Mouse (Mus musculus) kidney, embryonic 15.5 days (tissue): ENCODE measurements around the gene Rhox2f. TPM values are rescaled to one million over a fixed set of nuclear protein-coding genes. Genes with fewer than 3 reads are reported as not detected.
"Not testable (repeated sequence)": the region's sequence is repeated elsewhere in the genome, so short reads cannot be mapped to it uniquely, and the experiment has no call there.

ENCODE experiments used
- ATAC-seq: fragments of 200-750 bp; cut with Nextera tagmentation; replicated peaks from 2 replicates; pipeline ENCODE4 v1.8.0; 2017; ENCODE audit warnings: moderate TSS enrichment; ENCODE audit not compliant: low FRiP score
- H3K27ac ChIP-seq: fragments of 300-500 bp; sonication (generic); 2 replicates; pipeline ENCODE4 v1.5.1; 2015; ENCODE audit warnings: mild to moderate bottlenecking, inconsistent platforms
- H3K27me3 ChIP-seq: fragments of 300-500 bp; sonication (generic); 2 replicates; pipeline ENCODE4 v1.6.1; 2015; ENCODE audit warnings: inconsistent platforms
- H3K36me3 ChIP-seq: fragments of 300-500 bp; sonication (generic); 2 replicates; pipeline ENCODE4 v1.6.1; 2015; ENCODE audit warnings: inconsistent platforms
- H3K4me1 ChIP-seq: fragments of 300-500 bp; sonication (generic); 2 replicates; pipeline ENCODE4 v1.6.1; 2015; ENCODE audit warnings: inconsistent platforms
- H3K4me2 ChIP-seq: fragments of 300-500 bp; sonication (generic); 2 replicates; pipeline ENCODE4 v1.6.1; 2015; ENCODE audit warnings: moderate library complexity, mild to moderate bottlenecking, inconsistent platforms
- H3K4me3 ChIP-seq: fragments of 300-500 bp; sonication (generic); replicated peaks from 2 replicates; pipeline ENCODE4 v1.5.1; 2015; ENCODE audit warnings: mild to moderate bottlenecking, inconsistent platforms
- H3K9ac ChIP-seq: fragments of 300-500 bp; sonication (generic); 2 replicates; pipeline ENCODE4 v1.6.1; 2015; ENCODE audit warnings: mild to moderate bottlenecking, inconsistent platforms
- H3K9me3 ChIP-seq: fragments of 300-500 bp; sonication (generic); replicated peaks from 2 replicates; pipeline ENCODE4 v1.6.1; 2016; ENCODE audit warnings: inconsistent platforms
- WGBS: fragments of 180-500 bp; shearing (Covaris S2); methylation state at CpG from one replicate; pipeline ENCODE4 v1.1.7; 2015; ENCODE audit warnings: mixed read lengths; 5-methylcytosine and 5-hydroxymethylcytosine counted together
- polyA plus RNA-seq: library from polyadenylated mRNA; unstranded; fragments of >200 nt; fragmentation: Nextera tagmentation; extraction: Ambion mirVana; gene quantifications from 2 replicates; pipeline ENCODE4 v1.2.1, GENCODE M21; 2015

Rhox2f gene
- polyA plus RNA-seq: not detected in 2 replicates

- 91% methylated on average over 8 of the region's 8 CpGs for WGBS
- H3K9me3 ChIP-seq, ATAC-seq, H3K36me3 ChIP-seq, H3K4me1 ChIP-seq, H3K4me3 ChIP-seq, H3K27ac ChIP-seq, H3K4me2 ChIP-seq, H3K9ac ChIP-seq, H3K27me3 ChIP-seq: not testable (repeated sequence)
These were observed at the start of gene Rhox2f for GRCm38 (mm10) chrX:37571105-37571504. Rhox2f (plus strand) TSS chrX:37571405.

- H3K27ac ChIP-seq, H3K4me2 ChIP-seq, H3K4me1 ChIP-seq, H3K4me3 ChIP-seq, H3K36me3 ChIP-seq, H3K9me3 ChIP-seq, H3K9ac ChIP-seq, H3K27me3 ChIP-seq, ATAC-seq: not testable (repeated sequence)
- 93% methylated on average over 2 of the region's 8 CpGs for WGBS
These were observed 41.1 kb upstream of the Rhox2f start, which contains the start of gene Rhox2e for GRCm38 (mm10) chrX:37530152-37530551. Rhox2e (plus strand) TSS chrX:37530452.

- not testable (repeated sequence) for H3K4me1 ChIP-seq, H3K9ac ChIP-seq, H3K4me2 ChIP-seq, ATAC-seq, H3K4me3 ChIP-seq, H3K36me3 ChIP-seq, H3K9me3 ChIP-seq, H3K27ac ChIP-seq, H3K27me3 ChIP-seq
- 88% methylated on average over 1 of the region's 4 CpGs for WGBS
These were observed 29.5 kb upstream of the Rhox2f start, which contains the start of gene Rhox3e for GRCm38 (mm10) chrX:37541719-37542118. Rhox3e (plus strand) TSS chrX:37542019.

GRCm38 (mm10) chrX:37557112-37557511, 14.1 kb upstream of the Rhox2f start, which contains the start of gene Rhox4e:
Rhox4e (plus strand) TSS chrX:37557412.
- 94% methylated on average over 10 of the region's 18 CpGs for WGBS
- H3K9ac ChIP-seq, H3K9me3 ChIP-seq, H3K4me3 ChIP-seq, H3K4me2 ChIP-seq, H3K4me1 ChIP-seq, ATAC-seq, H3K27me3 ChIP-seq, H3K27ac ChIP-seq, H3K36me3 ChIP-seq: not testable (repeated sequence)

GRCm38 (mm10) chrX:37572638-37573037, 1.4 kb downstream of the Rhox2f start:
- not testable (repeated sequence) for H3K4me1 ChIP-seq, H3K27me3 ChIP-seq, H3K4me3 ChIP-seq, ATAC-seq, H3K9ac ChIP-seq, H3K9me3 ChIP-seq, H3K4me2 ChIP-seq, H3K36me3 ChIP-seq, H3K27ac ChIP-seq
- WGBS: 45% methylated on average over 2 of the region's 2 CpGs

- H3K4me1 ChIP-seq, H3K4me3 ChIP-seq, ATAC-seq: not testable (repeated sequence)
These were observed 9.5 kb downstream of the Rhox2f start, which contains the start of gene Rhox3f for GRCm38 (mm10) chrX:37580692-37581091. Rhox3f (plus strand) TSS chrX:37580992.

GRCm38 (mm10) chrX:37607604-37608003, 36.4 kb downstream of the Rhox2f start, which contains the start of gene Rhox4f:
Rhox4f (minus strand) TSS chrX:37607704.
- not testable (repeated sequence) for H3K36me3 ChIP-seq, H3K4me1 ChIP-seq, H3K4me2 ChIP-seq, H3K9ac ChIP-seq, H3K27ac ChIP-seq, H3K4me3 ChIP-seq, H3K27me3 ChIP-seq, ATAC-seq, H3K9me3 ChIP-seq
- whole genome bisulfite sequencing: 92% methylated on average over 18 of the region's 19 CpGs

More at GRCm38 (mm10) chrX:37580692-37581091, 9.5 kb downstream of the Rhox2f start, which contains the start of gene Rhox3f:
- H3K4me2 ChIP-seq, H3K36me3 ChIP-seq, H3K27ac ChIP-seq, H3K9me3 ChIP-seq, H3K9ac ChIP-seq, H3K27me3 ChIP-seq: not testable (repeated sequence)

Other genes with a start within 250 kb of the Rhox2f start
- not detected in 2 replicates for gene Rhox3a2, start 191.4 kb upstream of the Rhox2f start, polyA plus RNA-seq
- not detected in 2 replicates for gene Rhox4a2, start 180.6 kb upstream of the Rhox2f start, polyA plus RNA-seq
- not detected in 2 replicates for gene Rhox2b, start 159.3 kb upstream of the Rhox2f start, polyA plus RNA-seq
- gene Rhox4b, start 138.9 kb upstream of the Rhox2f start, polyA plus RNA-seq: not detected in 2 replicates
- gene Rhox2c, start 117.7 kb upstream of the Rhox2f start, polyA plus RNA-seq: not detected in 2 replicates
- gene Rhox3c, start 112.8 kb upstream of the Rhox2f start, polyA plus RNA-seq: not detected in 2 replicates
- not detected in 2 replicates for gene Rhox4c, start 91.1 kb upstream of the Rhox2f start, polyA plus RNA-seq
- not detected in 2 replicates for gene Rhox2d, start 78.0 kb upstream of the Rhox2f start, polyA plus RNA-seq
- not detected in 2 replicates for gene Rhox4d, start 57.0 kb upstream of the Rhox2f start, polyA plus RNA-seq
- gene Rhox2e, start 41.0 kb upstream of the Rhox2f start, polyA plus RNA-seq: not detected in 2 replicates
- not detected in 2 replicates for gene Rhox3e, start 29.4 kb upstream of the Rhox2f start, polyA plus RNA-seq
- not detected in 2 replicates for gene Rhox4e, start 14.0 kb upstream of the Rhox2f start, polyA plus RNA-seq
- not detected in 2 replicates for gene Rhox3f, start 9.6 kb downstream of the Rhox2f start, polyA plus RNA-seq
- gene Rhox4f, start 36.3 kb downstream of the Rhox2f start, polyA plus RNA-seq: not detected in 2 replicates
- not detected in 2 replicates for gene Rhox3g, start 57.2 kb downstream of the Rhox2f start, polyA plus RNA-seq
- gene Rhox2g, start 72.1 kb downstream of the Rhox2f start, polyA plus RNA-seq: not detected in 2 replicates
- not detected in 2 replicates for gene Rhox4g, start 79.9 kb downstream of the Rhox2f start, polyA plus RNA-seq
- gene Rhox3h, start 97.4 kb downstream of the Rhox2f start, polyA plus RNA-seq: not detected in 2 replicates
- gene Rhox2h, start 101.9 kb downstream of the Rhox2f start, polyA plus RNA-seq: not detected in 2 replicates
- gene Rhox5, start 233.4 kb downstream of the Rhox2f start, polyA plus RNA-seq: 1.9 and 2.2 TPM in 2 replicates